Mouse (Mus musculus): ENCODE data around the gene Rapsn. TPM values are rescaled to one million over a fixed set of nuclear protein-coding genes. Genes with fewer than 3 reads are reported as not detected.
A peak's percentile ranks its signal among the peaks of the same experiment; 100 is the strongest.

The Rapsn gene
- total RNA-seq, 2 experiments from 2014 or later = 21.7 to 23.9 TPM

DNA sequence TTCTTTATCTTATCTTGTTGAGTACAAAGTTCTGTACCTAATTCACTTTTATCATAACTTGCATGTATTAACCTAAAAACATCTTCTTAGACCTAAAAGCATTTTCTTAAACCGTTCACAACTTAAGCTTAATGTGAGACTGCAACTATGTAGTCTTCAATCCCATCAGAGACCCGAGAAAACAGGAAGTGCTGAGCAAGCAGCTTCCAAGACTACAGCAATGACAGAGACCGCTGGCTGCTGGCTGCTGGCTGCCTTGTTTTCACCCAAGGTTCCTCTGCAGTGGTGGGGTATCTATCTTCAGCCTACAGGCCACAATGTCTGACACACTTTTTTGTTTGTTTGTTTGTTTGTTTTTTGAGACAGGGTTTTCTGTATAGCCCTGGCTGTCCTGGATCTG is 16.5 kb downstream of the Rapsn start:
- DNase-seq = no peak
- intact Hi-C loops (cut with DNase I) = no loop called here

DNA sequence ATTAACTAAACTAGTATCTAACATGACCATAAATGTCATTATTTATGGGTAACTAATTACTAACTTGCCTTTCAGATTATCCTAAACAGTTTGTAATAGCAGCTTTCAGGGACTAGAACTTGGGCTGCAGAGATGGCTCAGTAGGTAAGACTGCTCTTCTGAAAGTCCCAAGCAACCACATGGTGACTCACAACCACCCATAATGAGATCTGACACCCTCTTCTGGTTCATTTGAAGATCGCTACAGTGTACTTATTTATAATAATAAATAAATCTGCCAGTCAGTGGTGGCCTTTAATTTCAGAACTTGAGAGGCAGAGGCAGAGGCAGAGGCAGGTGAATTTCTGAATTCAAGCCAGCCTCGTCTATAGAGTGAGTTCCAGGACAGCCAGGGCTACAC is 17.3 kb downstream of the Rapsn start:
- DNase-seq = no peak
- intact Hi-C loops (cut with DNase I) = no loop called here

DNA sequence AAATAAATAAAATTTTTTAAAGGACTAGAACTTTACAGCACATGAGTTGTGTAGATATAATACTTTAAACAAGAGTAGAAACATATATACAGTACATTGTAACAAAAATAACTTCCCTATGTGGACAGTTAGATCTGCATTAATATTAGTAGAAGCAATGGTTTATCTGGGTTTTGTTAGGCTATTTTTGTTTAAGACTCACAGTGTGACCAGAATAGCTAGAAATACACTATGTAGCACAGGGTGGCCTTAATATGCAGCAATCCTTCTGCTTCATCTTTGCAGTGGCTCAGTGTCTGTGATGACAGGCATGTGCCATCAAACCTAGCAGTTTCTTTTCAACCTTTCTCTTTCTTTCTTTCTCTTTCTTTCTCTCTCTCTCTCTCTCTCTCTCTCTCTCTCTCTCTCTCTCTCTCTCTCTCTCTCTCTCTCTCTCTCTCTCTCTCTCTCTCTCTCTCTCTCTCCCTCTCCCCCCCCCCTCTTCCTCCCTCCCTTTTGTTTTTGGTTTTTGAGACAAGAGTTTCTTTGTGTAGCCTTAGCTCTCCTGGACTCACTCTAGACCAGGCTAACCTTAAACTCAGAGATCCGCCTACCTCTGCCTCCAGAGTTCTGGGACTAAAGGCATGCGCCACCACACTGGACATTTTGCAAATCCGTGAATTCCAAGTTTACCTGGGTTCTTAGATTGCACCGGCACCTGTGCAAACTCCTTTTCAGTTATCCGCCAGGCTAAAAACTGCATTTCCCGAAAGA is 17.9 kb downstream of the Rapsn start:
- DNase-seq = no peak
- intact Hi-C loops (cut with DNase I) = no loop called here

DNA sequence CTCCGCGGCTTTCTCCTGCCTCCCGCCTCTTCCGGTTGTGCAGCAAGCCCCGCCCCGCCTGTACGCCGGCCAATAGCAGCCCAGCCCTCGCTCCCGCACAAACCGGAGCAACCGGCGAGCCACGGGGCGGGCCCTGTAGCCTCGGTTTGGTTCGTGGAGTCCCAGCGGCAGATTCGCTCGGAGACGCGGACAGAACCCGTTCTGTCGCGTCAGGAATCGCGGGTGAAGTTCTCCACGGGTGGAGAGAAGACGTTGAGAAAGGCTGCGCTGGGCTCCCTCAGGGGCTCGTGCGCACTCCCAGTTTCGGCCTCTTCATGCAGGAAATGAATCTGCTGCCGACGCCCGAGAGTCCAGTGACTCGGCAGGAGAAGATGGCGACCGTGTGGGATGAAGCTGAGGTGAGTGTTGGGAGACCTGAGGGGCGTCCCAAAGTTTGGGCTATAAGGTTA is 18.5 kb downstream of the Rapsn start, which contains the start of gene Psmc3:
Gene Psmc3, plus strand, starts transcription at position 76 of the 449 bp plus-strand sequence.
- intact Hi-C loops (cut with DNase I) = no loop called here
- DNase-seq = peak; percentile 95 to 99

DNA sequence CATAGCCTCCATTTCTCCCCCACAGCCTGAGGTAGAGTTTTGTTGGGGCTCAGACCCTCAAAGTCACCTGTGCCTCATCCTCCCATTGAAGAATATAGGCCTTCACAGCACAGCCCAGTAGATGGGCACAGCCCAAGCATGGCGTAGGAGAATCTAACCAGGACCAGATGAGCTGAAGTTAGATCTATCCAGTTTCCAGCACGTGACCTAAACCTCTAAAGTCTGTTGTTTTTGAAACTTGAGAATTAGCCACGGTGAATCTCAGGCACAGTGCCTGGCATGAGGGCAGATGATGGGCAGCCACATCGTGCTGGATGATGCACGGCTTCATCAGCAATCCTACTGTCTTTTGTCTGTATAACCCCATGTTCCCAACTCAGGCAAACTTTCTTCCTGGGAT is 23.0 kb downstream of the Rapsn start:
- intact Hi-C loops (cut with DNase I) = no loop called here
- DNase-seq = no peak

DNA sequence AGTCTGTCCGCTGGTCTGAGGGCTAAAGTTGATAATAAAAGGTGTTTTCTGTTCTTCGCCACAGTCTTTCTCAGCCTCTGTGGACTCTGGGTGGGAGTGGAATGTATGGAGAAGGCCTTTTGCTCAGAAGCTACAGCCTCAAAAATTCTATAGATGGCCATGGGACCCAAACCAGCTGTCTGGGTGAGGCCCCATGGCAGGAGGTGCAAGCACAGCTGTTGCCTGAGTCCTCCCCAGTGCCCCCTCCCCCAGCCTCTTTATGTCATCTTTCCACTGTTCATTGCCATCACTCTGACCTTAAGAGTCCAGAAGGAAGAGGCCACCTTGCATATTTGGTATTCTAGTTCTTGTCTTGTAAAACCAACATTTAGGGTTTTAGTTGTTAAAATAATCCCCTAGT is 24.0 kb downstream of the Rapsn start:
- no peak for DNase-seq
- intact Hi-C loops (cut with DNase I) = no loop called here

DNA sequence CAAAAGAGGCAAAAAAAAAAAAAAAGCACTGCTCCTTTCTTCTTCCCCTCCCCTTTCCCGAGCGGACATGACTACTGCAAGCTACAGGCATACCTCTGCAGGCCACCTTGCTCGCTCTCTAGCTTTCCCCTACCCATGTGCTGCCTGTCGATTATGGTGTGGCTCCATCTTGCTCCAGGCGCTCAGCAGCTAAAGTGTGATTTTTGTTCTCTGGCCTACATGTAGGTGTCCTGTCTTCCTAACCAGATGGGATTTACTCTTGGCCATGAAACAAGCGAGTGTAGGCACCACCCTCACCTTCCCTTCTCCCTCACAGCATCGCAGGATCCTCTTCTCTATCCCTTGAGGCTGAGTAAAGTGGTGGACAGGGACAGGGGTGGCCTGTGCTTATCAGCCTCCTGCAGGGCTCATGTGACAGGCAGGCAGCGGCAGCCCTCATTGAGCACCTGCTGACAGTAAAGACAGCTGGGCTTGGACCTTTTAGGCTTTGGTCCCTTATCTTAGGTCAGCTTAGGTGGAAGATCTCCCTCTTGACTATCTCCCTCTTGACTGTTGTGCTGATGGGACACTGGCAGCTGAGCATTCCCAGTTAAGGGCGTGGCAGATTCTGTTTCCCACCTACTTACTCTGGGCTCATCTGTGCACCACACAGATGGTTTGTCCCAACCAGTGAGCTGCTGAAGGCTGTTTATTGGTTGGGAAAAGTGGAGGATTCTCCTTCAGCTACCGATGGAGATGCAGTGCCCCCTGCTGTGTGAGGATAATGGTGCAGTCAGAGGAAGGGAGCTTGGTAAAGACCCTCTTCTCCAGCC is 25.3 kb downstream of the Rapsn start:
- DNase-seq = peak in 1 of 2 experiments; percentile 46
- intact Hi-C loops (cut with DNase I) = loop anchor here (2.0 to 5.0 kb wide), 2 partner anchors 143 to 194 kb away; no protein-coding TSS in a partner anchor

DNA sequence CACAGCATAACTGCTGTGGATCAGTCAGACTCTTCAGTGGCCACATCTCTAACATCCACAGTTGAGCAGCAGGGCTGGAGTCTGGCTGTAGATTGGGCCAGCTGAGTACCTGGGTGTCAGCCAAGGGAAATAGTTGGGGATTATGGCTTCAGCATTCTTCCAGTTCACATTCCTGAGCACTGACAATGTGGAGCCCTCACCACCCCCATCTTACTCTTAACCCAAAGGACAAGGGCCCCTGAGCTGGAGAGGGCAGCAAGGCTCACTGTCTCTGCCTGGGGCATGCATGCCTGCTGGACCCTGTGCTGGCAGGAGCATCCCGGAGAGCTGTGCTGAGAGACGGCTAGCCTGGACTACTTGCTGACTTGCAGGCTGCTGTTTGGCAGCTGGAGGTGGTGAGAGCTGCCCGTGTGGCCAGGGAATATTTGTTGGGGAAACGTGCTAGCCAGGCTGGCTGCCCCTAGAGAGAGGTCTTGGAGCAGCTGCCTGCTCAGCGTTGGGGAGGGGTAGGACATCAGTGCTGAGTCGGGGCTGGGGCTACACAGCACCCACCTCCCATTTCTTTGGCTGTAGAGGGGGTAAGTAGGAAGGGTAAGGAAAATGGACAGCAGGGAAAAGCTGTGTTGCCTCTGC is 26.5 kb downstream of the Rapsn start:
- intact Hi-C loops (cut with DNase I) = loop anchor here (2.0 to 5.0 kb wide), 2 partner anchors 145 to 195 kb away; no protein-coding TSS in a partner anchor
- DNase-seq = peak in 1 of 2 experiments; percentile 54

DNA sequence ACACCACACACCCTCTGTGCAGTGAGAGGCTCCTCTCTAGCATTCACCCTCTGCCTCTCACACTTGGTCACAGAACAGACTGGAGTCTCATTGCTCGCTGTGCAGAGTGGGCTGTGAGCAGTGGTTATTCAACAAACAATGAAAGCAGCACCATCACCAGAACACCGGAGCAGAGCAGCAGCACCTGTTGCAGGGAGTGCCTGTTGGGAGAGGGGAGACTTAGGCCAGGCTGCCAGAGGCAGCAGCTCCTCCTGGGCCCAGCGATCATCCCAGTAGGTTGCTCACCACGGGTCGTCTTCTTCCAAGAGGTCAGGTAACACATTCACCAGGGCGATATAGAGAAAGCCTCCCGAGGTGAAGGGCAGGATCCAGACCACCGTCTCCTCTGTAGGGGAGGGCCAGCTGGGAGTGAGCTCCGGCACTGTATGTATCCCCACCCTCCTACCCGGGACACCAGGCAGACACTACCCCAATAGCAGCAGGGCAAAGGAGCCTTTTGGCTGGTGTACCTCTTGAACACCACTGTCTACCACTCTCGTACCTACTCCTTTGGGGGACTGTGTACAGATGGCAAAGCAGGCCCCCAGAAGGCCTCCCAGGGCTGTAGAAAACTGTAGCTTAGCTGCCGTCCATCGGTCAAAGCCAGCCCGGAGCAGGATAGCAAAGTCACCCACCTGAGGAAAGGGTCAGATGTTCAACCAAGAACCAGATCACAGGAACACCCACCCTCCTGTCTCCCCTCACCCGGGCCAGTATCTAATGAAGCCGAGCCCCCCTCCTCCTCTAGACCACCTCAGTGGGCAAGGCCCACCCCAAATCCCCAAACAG is 27.6 kb downstream of the Rapsn start:
- intact Hi-C loops (cut with DNase I) = loop anchor here (5.0 kb wide), 1 partner anchor 146 kb away; no protein-coding TSS in a partner anchor
- no peak for DNase-seq

DNA sequence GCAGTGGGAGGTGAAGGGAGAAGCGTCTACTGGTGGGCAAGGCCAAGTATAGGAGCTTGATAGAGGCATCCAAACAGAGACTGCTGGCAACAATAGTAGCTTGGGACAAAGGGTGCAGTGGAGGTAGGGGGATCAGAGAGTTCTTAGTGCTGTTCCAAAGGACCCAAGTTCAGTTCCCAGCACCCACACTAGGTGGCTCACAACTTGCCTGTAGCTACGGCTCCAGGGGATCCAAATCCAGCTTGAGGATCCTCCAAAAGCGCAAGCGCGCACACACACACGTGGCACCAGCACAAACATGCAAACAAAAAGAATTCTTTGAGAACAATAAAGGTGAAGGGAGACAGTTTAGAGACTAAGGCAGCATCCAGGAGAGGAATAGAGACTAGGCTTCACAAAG is 28.8 kb downstream of the Rapsn start:
- DNase-seq = no peak
- intact Hi-C loops (cut with DNase I) = loop anchor here (5.0 kb wide), 1 partner anchor 147 kb away; no protein-coding TSS in a partner anchor

DNA sequence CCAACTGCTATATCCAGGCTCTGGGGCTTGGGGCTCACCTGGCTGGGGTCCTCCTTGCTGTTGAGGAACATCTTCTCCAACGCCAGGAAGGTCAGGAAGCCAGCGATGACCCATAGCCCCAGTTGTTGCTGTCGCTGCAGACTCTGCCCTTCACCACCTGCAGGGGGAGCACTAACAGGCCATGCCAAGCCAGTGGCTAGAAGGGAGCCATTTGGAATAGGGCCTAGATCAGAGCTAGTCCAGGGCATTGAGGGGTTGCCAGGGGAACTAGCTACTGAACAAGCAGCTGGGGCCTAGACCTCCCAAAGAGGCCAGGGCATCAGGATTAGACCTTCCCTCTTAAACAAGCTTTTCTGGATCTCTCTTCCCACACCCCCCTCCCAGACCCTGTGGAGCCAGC is 30.1 kb downstream of the Rapsn start:
- peak in 1 of 2 experiments; percentile 58 for DNase-seq
- intact Hi-C loops (cut with DNase I) = no loop called here

DNA sequence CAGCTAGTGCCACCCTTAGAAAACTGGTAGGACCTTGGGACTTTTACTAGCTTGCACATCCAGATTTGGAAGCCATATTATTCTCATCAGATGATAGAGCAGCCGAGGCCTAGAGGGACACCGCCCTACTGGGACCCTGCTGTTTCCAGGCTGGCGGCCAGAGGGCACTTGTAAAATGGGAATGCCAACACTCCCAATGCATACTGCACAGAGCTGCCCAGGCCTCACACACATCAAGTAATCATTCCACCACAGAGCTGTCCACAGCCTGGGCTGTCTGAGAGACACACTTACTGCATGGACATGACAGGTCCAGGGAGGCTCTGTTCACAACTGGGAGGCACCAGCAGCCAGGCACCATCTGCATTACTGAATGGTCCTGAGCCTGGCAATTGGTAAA is 31.0 kb downstream of the Rapsn start:
- intact Hi-C loops (cut with DNase I) = no loop called here

DNA sequence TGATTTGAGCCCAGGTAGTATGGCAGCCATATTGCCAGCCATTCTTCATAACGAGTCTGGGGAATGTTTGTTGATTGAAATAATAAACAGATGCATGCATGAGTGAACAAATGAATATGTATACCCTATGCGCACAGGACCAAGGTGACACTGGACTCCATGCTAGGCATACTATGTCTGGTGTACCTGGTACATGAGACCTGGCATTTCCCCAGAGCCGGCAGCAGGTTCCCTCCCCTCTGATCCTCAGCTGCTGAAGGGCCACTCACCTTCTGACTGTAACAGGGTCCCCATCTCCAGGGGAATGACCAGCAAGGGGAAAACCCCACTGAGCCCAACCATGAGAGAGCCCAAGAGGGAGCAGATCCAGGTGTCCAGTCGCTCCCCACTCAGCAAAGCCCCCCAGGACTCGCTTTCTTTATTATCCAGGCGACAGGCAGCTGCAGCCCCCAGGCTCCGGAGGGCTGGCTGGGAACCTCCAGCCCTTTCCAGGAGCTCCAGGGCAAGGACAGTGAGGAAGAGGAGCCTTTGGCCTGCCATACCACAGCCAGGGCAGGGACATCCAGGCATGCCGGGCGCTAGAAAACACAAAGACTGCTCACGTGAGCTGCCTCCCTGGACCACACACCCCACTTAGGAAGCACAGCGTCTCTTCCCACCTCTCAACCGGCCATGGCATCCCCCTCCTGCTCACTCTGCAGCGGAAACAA is 32.9 kb downstream of the Rapsn start:
- no peak for DNase-seq
- intact Hi-C loops (cut with DNase I) = no loop called here

More for the DNA sequence above, 31.0 kb downstream of the Rapsn start:
- DNase-seq = no peak

DNA sequence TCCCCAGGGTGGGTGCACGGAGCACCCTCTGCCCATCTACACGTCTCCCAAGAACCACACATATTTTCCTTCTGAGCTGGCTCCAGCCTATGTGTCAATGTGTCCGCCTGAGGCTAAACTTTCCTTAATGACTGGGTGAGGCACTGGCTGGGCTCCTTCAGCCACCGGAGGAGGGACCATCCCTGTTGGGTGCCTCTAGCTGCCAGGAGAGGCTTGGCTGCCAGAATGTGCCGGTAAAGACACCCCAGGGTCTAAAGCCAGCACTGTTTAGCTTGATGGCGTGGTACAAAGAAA is 33.4 kb downstream of the Rapsn start:
- DNase-seq = no peak
- intact Hi-C loops (cut with DNase I) = no loop called here

DNA sequence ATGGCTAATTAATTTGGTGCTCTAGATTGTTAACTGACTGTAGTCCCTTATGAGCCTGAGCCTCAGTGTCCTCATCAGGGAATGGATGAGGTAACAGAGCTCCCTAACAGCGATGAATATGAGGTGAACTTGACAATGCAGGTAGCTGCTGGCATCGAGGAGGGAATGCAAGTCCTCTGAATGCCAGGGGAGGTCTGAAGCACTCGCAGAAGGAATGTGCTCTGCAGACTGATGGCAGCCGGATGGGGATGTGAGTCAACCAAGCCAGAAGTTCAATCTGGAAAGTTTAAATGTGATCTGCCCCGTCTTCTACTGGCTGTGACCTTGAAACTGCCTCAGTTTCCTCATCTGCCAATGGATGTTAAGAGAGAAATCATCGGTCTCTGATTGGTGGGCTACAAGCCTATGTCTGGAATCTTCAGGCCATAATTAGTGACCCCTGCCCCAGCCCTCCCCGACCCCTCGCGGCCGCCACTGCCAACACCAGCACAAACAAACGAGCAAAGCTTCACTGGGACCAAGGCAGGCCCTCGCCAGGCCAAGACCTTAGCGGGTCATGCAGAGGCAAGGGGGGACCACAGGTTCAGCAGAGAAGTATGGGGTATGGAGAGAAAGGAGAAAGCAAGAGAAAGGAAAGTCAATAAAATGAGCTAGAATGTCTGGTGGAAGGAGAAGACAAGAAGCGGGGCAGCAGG is 34.0 kb downstream of the Rapsn start:
- intact Hi-C loops (cut with DNase I) = no loop called here
- DNase-seq = no peak

DNA sequence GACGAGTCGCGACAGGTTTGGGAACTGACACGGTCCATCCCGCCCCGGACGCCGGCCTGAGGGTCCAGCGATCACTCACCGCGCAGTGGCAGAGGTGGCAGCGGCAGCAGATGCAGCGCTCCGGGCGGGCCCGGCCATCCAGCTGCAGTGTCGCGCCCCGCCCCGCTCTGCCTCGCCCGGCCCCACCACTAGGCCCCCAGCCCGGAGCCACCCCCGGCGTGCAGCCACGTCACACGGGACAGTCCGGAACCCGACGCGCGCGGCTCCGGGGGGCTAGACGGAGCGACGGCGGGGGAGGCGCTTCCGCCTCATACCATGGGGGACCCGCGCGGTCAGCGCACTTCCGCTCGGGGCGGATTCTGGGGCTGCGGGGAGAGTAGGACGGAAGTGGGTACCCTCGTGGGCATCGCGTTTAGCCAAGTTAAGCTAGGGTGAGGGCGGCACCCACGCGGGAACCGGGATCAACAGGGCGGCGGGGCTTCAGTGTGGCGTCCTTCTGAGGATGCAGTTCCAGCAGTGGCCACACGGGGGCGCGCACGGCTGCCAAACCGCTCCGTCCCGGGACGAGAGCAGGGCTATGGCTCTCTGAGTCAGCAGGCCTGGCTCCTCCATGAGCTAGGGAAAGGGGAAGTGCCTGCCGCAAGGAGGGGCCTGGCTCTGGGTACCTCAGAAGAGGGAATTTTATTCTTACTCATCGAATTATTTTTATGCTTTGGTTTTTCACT is 34.8 kb downstream of the Rapsn start, which contains the start of gene Slc39a13:
Gene Slc39a13, minus strand, starts transcription at position 342 of the 725 bp plus-strand sequence.
- DNase-seq = peak; percentile 95 to 99
- intact Hi-C loops (cut with DNase I) = loop anchor here (1.0 kb wide), 1 partner anchor 31 kb away; no protein-coding TSS in a partner anchor

DNA sequence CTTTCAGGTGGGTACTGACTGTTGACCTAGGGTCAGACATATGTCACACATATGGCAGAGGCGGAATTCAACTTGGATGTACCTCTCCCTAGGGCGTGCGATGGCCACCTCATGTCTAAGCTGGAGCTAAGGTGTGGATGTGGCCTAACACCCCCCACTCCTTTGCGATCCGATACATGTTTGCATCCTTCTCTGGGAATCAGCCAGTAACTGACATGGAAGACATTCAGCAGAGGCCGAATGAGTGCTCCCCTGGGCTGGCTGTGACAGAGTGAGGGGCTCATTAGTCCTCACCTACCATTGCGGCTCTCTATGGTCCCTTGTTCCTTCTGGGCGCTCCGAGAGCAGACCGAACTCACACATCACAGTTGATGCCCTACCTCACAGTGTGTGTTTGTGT is 35.6 kb downstream of the Rapsn start:
- intact Hi-C loops (cut with DNase I) = no loop called here
- no peak for DNase-seq

DNA sequence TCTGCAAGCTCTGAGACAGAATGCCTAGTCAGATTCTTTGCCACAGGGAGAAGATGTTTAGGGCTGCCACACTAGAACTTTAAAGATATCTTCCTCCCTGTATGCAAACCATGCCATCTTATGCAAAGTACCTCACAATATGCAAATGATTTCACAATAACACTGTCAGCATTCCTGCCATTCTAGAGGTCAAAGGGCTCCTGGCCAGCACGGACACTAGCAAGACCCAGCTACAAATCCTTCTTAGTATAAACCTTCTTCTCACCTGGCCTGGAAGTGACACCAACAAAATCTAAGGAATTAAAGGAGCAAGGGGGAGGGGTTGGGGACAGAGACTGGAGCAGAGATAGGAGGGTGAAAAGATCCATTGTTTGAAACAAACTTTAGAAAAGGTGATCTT is 36.7 kb downstream of the Rapsn start:
- intact Hi-C loops (cut with DNase I) = no loop called here

More for the DNA sequence above, 36.7 kb downstream of the Rapsn start:
- DNase-seq = no peak
